Mouse (Mus musculus): ENCODE data around the gene Cep72. TPM values are rescaled to one million over a fixed set of nuclear protein-coding genes. Genes with fewer than 3 reads are reported as not detected.

Gene Cep72
- 3.9 and 4.4 TPM in 2 replicates for polyA plus RNA-seq (2015; fragmentation: Nextera tagmentation; extraction: Ambion mirVana)

DNA sequence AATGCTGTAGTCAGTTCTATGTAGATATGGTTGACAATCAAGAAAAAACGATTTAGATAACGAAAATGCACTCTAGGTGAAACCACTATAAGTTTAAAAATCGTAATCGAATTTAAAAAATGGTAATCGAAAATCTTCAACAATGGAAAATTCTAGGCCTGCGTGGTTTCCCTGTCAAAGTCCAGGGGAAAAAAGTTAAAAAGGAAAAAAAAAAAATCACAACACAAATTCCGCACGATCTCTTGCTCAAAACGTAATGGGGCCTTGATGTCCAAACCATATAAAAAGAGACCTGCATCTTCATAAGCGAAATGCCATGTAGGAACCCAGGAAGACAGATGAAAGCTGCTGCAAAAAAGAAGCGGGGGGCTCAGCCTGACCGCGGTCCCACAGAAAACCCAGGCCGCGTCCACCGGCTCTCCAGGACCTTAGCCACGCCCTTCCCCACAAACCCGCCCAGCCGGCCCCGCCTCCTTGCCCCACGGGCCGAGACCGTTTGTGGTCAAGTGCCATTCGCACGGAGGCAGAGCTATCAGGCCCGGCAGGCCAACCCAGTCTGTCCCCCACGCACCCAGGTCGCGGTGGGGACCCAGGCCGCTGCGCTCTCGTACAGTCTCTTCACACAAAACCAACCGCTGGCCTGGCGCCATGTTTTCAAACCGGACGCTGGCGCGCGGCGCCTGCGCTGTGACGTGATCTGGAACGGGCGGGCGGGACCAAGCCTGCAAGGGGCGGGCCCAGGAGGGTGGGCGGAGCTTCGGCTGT is at the start of gene Cep72:
Cep72 (minus strand) TSS at position 687 of the 765 bp plus-strand sequence.
- Histone ChIP-seq H3K27ac (ENCODE audit: low read length) (peak within 1 kb of the TSS; percentile 81), H3K4me1 (ENCODE audit: insufficient read depth, low read depth, low read length) (no peaks in the 10 kb centered on the region), H3K36me3 (ENCODE audit: insufficient read depth, low read length) (no peaks in the 10 kb centered on the region), H3K4me2 (replicated peaks; ENCODE audit: low read depth, low read length) (peak within 1 kb of the TSS; percentile 54), H3K27me3 (replicated peaks; ENCODE audit: insufficient read depth, low read length) (no peaks in the 10 kb centered on the region), H3K9ac (replicated peaks; ENCODE audit: low read depth) (peak within 1 kb of the TSS; percentile 69), H3K4me3 (ENCODE audit: low read depth, low read length) (peak within 1 kb of the TSS; percentile 93), H3K9me3 (ENCODE audit: low read length) (no peaks in the 10 kb centered on the region)
- no peak for TF ChIP-seq CTCF (IDR thresholded peaks at IDR 0.05)
- 3% methylated on average over 48 of the region's 48 CpGs for WGBS
- peak; percentile 93 for DNase-seq (ENCODE audit: low spot score)
- ATAC-seq: peak; percentile 98

DNA sequence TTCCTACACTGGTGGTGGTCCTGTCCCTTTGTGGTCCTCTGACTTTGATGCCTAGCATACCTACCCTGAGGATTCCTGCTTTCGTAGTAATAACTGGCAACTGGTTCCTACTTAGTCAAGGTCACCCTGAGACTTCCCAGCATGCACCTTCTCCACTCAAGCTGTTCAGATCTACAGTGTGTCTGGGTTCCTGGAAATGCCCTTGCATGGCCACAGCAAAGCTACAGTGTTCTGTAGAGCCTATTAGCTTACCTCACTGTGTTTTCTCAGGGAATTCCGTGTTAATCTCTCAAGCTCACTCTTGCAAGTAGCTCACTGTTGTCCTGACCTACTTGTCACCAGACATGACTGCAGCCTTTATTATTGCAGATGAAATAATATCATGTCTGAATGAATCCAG is 45.3 kb upstream of the Cep72 start:
- no peak overlapping the region for H3K9ac ChIP-seq (replicated peaks; ENCODE audit: low read depth)
- ATAC-seq: no peak

DNA sequence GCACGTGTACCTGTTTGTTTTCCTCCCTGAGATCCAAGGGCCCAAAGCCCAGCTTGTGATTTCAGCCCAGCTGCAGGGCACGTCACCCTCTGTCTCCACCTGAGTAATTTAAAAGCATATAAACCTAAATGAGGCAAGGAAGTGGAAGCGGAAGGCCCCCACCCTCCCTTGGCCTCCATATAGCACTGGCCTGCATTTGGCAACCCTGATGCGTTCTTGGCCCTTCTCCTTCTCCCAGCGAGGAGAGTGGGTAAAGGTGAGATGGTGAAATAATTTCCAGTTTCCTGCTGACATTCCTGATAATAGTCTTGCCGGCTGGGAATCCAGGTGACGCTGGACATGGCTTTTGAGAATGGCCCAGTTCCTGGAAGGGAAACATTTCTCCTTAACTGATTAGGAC is 42.3 kb upstream of the Cep72 start:
- Histone ChIP-seq H3K36me3 (ENCODE audit: insufficient read depth, low read length) (no peaks in the 10 kb centered on the region), H3K4me1 (ENCODE audit: insufficient read depth, low read depth, low read length) (no peaks in the 10 kb centered on the region), H3K4me2 (replicated peaks; ENCODE audit: low read depth, low read length) (no peak overlapping the region), H3K9ac (replicated peaks; ENCODE audit: low read depth) (no peak overlapping the region), H3K9me3 (ENCODE audit: low read length) (no peaks in the 10 kb centered on the region), H3K27me3 (replicated peaks; ENCODE audit: insufficient read depth, low read length) (no peaks in the 10 kb centered on the region), H3K4me3 (ENCODE audit: low read depth, low read length) (no peak overlapping the region), H3K27ac (ENCODE audit: low read length) (no peak overlapping the region)
- TF ChIP-seq CTCF (IDR thresholded peaks at IDR 0.05): no peak
- no peak for TF ChIP-seq EP300 (IDR thresholded peaks at IDR 0.05)
- WGBS: 74% methylated on average over 7 of the region's 7 CpGs
- DNase-seq (ENCODE audit: low spot score) (no peak), ATAC-seq (no peak)

More for the DNA sequence above, 45.3 kb upstream of the Cep72 start:
- no peak overlapping the region for H3K27ac ChIP-seq (ENCODE audit: low read length)
- no peak for DNase-seq (ENCODE audit: low spot score)
- TF ChIP-seq CTCF (IDR thresholded peaks at IDR 0.05): no peak
- TF ChIP-seq EP300 (IDR thresholded peaks at IDR 0.05): no peak
- no peak overlapping the region for H3K4me2 ChIP-seq (replicated peaks; ENCODE audit: low read depth, low read length)
- no peak overlapping the region for H3K4me3 ChIP-seq (ENCODE audit: low read depth, low read length)
- 84% methylated on average over 2 of the region's 2 CpGs for WGBS
- H3K27me3 ChIP-seq (replicated peaks; ENCODE audit: insufficient read depth, low read length): no peaks in the 10 kb centered on the region
- no peaks in the 10 kb centered on the region for H3K36me3 ChIP-seq (ENCODE audit: insufficient read depth, low read length)
- H3K9me3 ChIP-seq (ENCODE audit: low read length): no peaks in the 10 kb centered on the region
- H3K4me1 ChIP-seq (ENCODE audit: insufficient read depth, low read depth, low read length): no peaks in the 10 kb centered on the region

DNA sequence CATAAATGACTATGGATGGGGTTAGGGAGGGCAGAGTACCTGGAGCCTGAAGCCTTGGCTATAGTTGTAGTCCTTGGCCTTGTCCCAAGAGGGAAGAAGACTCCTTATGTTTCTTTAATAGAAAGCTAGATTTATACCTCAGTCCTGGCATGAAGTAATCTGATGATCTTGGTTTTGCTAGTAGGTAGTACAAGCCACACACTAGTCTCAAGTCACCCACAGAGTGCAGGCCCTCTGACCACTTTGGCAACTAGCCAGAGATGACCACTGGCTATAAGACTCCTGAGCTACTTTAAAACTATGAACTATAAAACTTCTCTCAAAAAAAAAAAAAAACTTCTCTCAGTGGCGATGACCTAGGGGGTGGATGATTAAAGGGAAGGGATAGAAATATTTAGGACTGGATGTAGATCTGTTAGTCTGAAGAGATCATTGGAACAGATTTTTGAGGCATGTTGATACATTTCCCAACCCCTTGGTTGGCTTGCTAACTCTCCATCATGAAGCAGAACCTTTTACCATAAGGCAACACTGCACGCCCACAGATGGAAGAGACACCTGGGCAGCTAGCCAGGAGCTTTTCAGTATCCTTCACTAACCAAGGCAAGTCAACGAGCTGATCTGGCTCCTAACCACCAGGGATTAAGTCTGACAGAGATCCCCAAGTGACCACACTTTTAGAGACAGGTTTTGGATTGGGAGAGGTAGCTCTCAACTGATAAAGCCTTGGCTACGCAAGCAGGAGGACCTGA is 40.9 kb upstream of the Cep72 start:
- 77% methylated on average over 4 of the region's 4 CpGs for WGBS
- TF ChIP-seq CTCF (IDR thresholded peaks at IDR 0.05) (no peak), EP300 (IDR thresholded peaks at IDR 0.05) (no peak)
- Histone ChIP-seq H3K9me3 (ENCODE audit: low read length) (no peaks in the 10 kb centered on the region), H3K4me1 (ENCODE audit: insufficient read depth, low read depth, low read length) (no peaks in the 10 kb centered on the region), H3K27me3 (replicated peaks; ENCODE audit: insufficient read depth, low read length) (no peaks in the 10 kb centered on the region), H3K4me2 (replicated peaks; ENCODE audit: low read depth, low read length) (no peak overlapping the region), H3K36me3 (ENCODE audit: insufficient read depth, low read length) (no peaks in the 10 kb centered on the region), H3K9ac (replicated peaks; ENCODE audit: low read depth) (no peak overlapping the region), H3K27ac (ENCODE audit: low read length) (no peak overlapping the region), H3K4me3 (ENCODE audit: low read depth, low read length) (no peak overlapping the region)
- ATAC-seq: no peak
- no peak for DNase-seq (ENCODE audit: low spot score)

DNA sequence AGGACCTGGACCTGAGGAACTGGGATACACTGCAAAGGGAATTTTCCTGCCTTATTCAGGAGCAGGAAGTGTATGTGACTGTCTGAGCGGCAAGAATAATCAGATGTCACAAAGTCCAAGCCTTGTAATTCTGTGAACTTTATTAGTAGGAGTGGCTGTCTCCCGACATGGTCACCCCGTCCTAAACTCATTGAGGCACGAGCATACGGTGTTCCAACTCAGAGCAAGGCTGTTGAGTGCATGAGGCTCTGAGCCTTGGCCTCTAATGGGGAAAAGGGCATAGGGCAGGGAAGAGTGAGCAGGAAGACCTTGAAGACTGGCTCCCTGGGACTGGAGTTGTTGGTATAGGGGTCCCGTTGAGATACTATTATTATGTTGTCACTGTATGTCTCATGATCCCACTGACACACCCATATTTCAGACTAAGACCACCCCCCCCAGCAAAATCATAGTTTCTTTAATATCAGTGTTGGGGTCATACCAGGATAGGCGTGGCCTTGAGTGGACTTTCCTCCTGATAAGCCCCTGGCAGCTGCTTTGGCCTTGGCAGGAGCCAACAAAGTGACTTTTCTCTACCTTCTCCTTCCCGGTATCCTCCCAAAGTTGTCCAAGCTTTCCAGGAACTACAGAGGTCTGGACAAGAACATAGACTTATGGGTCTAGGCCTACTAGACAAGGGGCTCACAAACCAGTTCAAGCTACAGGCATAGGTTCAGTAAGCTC is 40.2 kb upstream of the Cep72 start:
- no peak overlapping the region for H3K4me3 ChIP-seq (ENCODE audit: low read depth, low read length)
- H3K36me3 ChIP-seq (ENCODE audit: insufficient read depth, low read length): no peaks in the 10 kb centered on the region
- TF ChIP-seq CTCF (IDR thresholded peaks at IDR 0.05) (no peak), EP300 (IDR thresholded peaks at IDR 0.05) (no peak)
- no peak overlapping the region for H3K4me2 ChIP-seq (replicated peaks; ENCODE audit: low read depth, low read length)
- no peaks in the 10 kb centered on the region for H3K9me3 ChIP-seq (ENCODE audit: low read length)
- H3K27me3 ChIP-seq (replicated peaks; ENCODE audit: insufficient read depth, low read length): no peaks in the 10 kb centered on the region
- no peaks in the 10 kb centered on the region for H3K4me1 ChIP-seq (ENCODE audit: insufficient read depth, low read depth, low read length)
- WGBS: 68% methylated on average over 8 of the region's 8 CpGs
- ATAC-seq: no peak
- no peak overlapping the region for H3K27ac ChIP-seq (ENCODE audit: low read length)
- H3K9ac ChIP-seq (replicated peaks; ENCODE audit: low read depth): no peak overlapping the region
- DNase-seq (ENCODE audit: low spot score): no peak

DNA sequence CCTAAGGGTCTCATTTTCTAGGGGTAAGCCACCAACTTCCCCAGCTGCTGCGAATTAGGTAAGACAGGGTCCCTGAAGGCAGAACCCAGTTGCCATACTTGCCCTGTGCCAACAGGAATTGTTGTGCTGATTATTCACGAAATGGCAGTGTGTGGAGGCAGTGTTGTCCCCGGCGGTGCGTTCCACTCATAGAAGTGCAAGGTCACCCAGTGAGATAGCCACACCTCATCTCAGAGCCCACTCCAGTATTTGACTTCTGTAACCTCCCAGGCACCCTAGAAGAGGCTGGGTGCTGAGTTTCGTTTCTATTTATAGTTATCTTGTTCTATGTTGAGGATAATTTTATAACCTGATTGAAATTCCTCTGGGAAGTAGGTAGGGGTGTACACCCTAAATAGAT is 36.8 kb upstream of the Cep72 start:
- H3K27ac ChIP-seq (ENCODE audit: low read length): no peak overlapping the region

More for the DNA sequence above, 36.8 kb upstream of the Cep72 start:
- H3K4me1 ChIP-seq (ENCODE audit: insufficient read depth, low read depth, low read length): no peaks in the 10 kb centered on the region
- DNase-seq (ENCODE audit: low spot score) (no peak), ATAC-seq (no peak)
- no peak overlapping the region for H3K4me3 ChIP-seq (ENCODE audit: low read depth, low read length)
- H3K9me3 ChIP-seq (ENCODE audit: low read length): no peaks in the 10 kb centered on the region
- no peak overlapping the region for H3K9ac ChIP-seq (replicated peaks; ENCODE audit: low read depth)
- H3K4me2 ChIP-seq (replicated peaks; ENCODE audit: low read depth, low read length): no peak overlapping the region
- H3K36me3 ChIP-seq (ENCODE audit: insufficient read depth, low read length): no peaks in the 10 kb centered on the region
- 79% methylated on average over 6 of the region's 6 CpGs for whole genome bisulfite sequencing
- no peaks in the 10 kb centered on the region for H3K27me3 ChIP-seq (replicated peaks; ENCODE audit: insufficient read depth, low read length)
- TF ChIP-seq CTCF (IDR thresholded peaks at IDR 0.05): no peak
- TF ChIP-seq EP300 (IDR thresholded peaks at IDR 0.05): no peak

Data from lung, postnatal 0 days (tissue).